Mouse (Mus musculus) v-Abl transformed pro-B cells (cell line): ENCODE measurements around the gene Nav2.

Source experiments
- in situ Hi-C, 2 experiments: fragments of 400-800 bp; cut with MboI; formaldehyde crosslinking; loops; one replicate each; pipeline ENCODE4 v1.15.1; 2025; ENCODE audit not compliant: unreplicated experiment in 2 of 2

The Nav2 gene

DNA sequence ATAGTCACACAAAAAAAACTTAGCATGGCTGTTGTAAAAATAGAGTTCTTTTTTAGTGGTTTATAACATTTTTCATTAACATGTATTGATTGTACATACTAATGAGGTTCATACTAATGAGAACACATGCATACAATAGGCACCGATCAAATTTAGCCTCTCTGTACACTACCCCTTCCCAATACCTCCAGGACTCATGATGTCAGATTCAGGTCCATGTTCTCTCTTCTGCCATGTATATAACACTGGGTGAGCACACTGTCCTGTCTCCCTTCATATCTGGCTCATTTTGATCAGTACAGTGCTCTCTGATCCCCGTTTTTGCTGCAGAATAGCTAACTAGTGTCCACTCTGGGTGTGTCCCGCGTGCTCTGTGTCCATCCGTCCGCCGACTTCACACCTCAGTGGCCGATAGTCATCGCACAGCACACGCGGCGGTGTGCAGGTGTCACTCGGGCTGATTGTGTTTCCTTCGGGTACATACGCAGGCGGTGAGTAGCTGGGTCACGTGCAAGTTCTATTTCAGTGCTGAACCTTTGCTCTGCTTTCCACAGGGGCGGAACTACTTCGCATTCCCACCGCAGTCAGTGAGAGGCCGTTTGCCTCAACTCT, 268.2 kb downstream of the Nav2 start:
- in situ Hi-C loops = no loop called here

DNA sequence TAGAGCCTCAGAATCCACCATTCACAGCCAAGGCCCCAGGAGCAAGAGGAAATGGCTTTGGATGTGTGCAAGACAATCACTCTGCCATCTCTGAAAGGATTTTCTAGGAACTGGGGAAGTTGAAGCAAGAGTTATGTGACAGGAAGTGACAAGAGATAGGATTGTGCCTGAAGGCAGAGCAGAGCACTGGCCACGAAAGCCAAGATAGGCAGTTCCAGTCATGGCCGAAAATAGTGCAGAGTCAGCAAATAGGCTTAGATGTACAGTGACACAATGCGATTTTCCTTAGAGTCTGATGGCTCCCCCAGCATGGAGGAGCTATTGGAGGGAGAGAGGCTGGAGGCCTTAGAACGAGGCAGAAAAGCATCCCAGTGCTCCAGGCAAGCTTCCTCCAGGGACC, 269.7 kb downstream of the Nav2 start:
- in situ Hi-C loops = no loop called here

DNA sequence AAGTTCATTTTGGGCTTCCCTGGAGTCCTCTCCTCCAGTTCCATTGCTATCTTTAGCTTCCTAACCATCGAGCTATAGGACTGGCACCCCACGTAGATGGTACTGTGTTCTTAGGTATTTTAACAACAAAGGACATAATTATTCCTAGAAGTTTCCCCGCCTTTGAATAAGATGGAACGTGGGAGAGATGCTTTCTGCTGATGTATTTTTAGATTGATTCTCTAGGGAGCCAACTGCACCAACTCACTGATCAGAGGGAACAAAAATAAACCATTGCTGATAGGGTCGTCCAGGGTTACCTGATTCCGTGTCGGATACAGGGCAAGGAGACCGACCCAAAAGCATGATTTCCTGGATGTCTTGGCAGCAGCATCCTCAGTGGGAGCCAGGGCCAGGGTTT, 272.5 kb downstream of the Nav2 start:
- in situ Hi-C loops = no loop called here

DNA sequence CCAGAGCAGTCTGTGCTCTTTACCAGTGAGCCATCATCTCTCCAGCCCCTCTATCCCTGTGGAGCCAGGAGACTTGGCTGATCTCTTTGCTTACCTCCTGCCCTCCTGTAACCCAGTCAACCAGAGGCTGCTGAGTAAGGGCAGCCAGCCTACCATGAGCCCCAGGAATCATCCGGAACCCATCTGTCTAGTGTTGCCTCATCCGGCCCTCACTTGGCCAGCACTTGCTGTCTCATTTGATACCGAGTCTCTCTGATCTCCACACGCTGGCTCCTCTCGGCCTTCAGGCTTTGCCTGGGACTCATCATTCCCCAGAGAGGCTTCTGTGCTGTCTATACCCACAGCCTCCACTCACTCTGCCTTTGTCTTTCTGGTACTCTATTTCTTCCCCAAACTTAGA, 273.9 kb downstream of the Nav2 start:
- in situ Hi-C loops = no loop called here

DNA sequence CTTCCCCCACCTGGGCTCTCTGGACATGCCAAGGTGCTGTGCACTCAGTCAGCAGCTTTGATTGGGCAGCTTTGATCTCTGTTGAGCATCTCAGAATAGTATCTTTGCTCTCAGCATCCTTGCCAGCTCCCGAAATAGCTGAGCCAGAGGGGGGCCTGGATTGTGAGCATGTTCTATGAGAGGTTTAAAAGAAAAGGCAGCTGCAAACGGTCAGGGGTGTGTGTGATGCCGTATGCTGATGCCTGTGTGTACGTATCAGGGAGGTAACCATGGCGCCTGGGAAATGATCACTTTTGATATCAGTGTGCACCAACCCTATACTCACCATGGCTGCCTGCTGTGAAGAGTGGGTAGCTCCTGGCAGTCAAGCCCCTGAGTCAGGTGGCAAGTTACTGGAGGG, 275.2 kb downstream of the Nav2 start:
- in situ Hi-C loops = no loop called here

DNA sequence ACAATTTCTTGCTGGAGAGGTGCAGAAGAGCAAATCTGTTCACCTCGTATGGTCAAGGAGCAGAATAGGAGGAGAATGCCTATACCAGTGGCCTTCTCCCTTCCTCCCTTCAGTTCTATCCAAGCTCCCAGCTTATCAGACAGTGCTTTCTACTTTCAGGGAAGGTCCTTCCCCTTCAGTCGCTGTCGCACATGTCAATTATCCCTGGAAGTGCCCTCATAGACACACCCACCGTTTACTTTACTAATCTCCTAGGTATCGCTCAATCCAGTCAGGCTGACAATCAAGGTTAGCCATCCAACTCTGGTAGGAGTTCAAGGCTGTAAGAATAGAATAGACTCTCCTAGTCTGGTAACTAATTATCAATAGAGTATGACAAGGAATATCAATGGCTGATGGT, 277.5 kb downstream of the Nav2 start:
- in situ Hi-C loops = no loop called here

DNA sequence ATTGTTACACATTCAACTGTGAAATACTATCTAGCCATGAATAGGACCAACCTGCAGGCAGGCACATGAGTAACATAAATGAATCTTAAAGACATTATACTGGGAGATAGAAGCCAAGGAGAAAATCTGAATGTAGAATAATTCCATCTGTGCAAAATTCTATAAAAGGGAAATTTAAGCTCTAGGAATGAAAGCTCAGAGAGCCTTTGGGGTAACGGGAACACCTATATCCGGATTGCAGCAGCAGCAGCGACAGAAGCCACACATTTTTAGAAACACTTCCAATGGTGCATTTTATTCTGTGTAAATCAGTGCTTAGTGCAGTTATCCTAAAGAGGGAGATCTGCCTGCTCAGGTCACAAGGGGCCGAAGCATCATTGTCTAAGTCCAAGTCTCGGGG, 280.8 kb downstream of the Nav2 start:
- in situ Hi-C loops = no loop called here

DNA sequence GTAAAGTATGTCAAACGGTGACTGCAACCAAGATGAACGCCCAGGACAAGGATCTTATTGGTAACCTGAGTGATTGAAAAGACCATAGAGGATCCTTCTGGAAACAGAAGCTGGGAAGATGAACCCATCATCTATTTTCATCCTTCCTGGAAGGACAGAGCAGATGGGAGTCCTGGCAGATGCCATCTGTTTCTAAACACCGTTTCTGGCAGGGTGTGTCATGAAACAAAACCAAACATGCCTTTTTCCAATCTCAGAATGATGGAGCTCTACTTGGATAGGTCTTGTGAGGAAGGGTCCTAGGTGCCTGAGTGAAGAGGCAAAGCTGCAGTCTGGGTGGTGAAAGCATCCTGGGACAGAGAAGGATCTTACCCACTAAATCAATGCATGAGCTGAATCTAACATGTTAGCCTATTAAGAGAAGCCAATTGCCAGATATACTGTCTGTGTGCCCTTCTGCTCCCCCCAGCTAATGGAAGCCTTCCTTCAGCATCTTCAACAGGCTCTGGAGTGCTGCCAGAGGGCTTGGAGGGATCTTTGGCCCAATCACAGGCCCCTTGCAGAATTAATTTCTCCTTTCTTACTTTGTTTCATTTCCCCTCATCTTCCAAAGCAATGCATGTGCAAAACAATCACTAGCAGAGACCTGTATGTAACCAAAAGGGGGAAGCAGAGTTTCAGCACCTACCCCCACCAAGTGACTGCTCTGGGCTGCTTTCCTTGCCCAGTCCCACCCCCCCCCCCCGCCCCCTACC, 281.9 kb downstream of the Nav2 start:
- in situ Hi-C loops = no loop called here

DNA sequence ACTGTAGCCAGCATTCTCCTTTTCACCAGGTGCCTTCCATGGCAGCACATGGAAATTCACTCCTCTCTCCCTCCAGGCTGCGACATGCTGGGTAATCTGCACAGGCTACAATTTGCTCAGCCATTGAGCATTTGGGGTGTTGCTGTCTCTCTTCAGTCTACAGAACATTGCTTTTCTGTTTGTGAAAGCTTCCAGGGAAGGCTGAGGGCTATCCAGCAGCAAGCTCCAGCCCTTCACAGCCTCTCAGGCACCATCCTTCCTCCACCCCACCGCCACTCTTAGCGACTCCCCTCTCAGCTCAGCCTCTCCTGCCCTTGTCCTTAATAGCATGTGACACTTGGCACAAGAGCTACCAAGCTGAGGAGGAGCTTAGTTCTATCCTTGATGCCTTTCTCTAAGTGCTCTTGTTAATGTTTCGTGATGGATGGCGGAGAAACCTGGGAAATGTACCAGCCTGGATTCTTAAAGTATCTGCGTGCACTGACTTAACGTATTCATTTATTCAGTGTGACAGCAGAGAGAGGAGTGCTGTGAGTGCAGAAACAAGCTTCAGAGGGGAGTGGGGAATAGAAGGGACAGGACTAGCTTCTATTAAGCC, 282.7 kb downstream of the Nav2 start:
- in situ Hi-C loops = no loop called here

DNA sequence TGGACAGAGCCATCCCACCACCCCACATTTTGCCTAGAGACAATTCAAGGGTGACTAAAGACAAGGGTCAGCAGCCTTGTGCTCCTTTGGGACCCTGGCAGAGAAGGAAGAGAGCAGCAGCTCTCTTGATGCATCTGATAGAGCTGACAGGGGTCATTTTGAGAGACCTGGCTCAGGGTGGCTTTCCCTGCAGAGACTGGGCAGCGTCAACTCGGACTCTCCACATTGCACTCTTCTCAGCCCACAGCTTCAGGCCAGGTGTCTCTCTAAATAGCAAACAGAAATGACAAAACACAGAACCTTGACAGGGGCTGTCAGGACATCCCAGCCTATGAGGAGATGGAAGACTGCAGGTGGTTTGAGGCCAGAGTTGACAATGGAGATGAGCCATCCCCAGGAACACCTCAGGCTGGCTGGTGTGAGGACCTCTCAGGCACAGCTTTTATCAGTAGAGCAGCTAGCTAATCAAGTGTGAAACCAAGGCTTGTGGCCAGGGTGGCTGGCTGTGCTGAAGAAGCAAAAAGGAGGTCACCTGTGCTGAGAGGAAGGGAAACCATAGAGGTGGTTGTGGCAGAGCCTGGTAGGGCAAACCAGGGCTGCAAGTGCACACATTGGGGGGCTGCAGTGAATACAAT, 283.7 kb downstream of the Nav2 start:
- in situ Hi-C loops = no loop called here

DNA sequence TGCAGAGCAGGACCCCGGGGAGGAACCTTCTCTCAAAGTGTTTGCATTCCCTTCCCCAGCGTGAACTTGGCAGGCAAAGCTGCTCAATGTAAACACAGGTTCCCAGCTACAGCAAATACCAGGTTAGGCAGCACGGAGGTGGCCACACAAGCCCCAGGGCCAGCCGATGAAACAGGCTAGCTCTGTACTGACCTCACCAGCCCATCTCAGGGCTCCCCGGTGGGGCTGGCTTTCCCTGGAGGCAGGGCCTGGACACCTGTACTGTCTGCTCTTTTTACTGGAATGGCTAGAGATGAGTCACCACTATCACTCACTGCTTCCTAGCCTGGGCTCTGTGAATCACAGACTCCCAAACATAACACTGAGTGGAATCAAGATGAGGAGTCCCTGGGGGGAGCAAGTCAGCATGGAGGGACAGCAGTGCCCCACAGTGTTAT, 287.2 kb downstream of the Nav2 start:
- in situ Hi-C loops = no loop called here

DNA sequence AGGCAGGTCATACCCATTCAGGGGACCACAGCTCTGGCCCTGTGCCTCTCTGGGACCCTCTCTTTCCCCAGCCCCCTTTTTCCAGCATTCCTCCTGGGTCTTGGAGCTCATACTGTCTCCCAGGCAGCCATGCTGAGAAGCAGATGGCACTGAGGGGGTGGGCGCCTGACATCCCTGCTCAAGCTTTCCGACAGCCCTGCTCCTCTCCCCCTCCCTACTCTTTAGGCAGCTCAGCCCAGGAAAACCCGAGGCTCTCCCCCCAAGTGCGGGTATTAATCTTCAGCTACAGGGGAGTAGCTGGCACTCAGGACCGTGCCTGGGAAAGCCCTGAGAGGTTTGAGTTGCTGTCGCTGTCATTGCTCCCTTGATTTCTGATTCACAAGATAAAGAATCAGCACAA, 290.9 kb downstream of the Nav2 start:
- in situ Hi-C loops = no loop called here

DNA sequence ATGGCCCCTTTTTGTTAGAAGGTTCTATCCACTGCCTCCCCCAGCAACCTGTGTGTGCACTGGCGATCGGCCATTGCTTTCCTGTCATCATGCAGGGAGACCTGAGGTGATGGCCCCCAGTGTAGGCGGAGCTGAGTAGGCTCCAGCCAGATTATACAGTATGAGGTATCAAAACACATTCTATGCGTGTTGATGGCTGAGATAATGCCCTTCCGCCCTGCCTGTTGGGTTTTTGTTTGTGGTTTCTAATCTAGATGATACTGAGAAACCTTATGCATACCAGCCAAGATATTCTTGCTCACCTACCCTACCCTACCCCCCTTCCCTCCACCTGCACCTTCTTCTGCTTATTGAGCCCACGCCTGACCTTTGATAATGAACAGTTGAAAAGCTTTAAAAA, 291.8 kb downstream of the Nav2 start:
- in situ Hi-C loops = no loop called here

DNA sequence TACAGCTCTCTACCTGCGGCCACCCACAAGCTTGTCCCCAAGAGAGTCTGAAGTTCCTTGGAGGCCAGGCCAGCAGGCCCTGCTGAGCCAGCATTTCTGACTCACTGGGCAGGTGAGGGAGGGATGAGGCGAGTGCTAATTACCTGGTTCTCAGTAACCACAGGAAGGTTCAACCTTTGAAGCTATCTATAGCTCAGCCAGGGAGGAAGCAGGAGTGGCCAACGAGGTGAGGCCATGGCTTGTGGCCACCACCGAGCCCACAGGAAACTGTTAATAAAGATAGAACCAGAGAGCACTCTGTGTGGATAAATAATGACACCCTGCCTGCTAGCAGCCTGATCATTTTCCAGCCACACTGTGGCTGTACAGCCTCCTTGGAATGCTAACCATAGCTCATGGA, 294.5 kb downstream of the Nav2 start:
- in situ Hi-C loops = no loop called here

DNA sequence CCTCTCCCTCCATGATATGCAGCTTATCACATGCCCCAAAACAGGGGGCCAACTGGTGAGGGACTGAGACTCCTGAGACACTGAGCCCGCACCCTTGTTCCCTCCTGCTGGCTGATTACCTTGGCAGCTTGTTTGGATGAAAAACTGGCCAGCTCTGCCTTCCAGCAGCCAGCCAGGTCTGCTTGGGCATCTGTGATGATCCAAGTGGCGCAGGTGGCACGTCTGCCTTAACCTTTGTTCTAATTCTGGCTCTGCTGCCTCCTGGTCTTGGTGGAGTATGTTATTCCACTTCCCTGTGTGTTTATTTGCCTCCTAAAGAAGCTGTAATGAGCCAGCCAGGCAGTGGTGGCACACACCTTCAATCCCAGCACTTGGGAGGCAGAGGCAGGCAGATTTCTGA, 296.3 kb downstream of the Nav2 start:
- in situ Hi-C loops = no loop called here

DNA sequence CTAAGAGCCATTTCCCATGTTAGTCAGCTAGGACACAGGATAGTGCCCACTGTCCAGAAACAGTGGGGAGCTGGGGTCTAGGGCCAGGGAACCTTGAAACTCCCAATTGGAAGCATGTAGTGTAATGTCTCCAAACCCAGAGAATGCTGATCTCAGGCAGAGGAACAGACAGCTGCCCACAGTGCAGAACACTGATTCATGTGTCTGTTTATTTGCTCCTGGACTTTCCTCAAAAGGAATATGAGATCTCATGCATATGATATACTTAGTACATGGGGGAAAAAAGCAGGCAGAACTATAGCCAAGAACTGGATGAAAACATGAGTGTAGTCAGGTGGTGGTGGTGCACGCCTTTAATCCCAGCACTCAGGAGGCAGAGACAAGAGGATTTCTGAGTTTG, 297.0 kb downstream of the Nav2 start:
- in situ Hi-C loops = no loop called here

DNA sequence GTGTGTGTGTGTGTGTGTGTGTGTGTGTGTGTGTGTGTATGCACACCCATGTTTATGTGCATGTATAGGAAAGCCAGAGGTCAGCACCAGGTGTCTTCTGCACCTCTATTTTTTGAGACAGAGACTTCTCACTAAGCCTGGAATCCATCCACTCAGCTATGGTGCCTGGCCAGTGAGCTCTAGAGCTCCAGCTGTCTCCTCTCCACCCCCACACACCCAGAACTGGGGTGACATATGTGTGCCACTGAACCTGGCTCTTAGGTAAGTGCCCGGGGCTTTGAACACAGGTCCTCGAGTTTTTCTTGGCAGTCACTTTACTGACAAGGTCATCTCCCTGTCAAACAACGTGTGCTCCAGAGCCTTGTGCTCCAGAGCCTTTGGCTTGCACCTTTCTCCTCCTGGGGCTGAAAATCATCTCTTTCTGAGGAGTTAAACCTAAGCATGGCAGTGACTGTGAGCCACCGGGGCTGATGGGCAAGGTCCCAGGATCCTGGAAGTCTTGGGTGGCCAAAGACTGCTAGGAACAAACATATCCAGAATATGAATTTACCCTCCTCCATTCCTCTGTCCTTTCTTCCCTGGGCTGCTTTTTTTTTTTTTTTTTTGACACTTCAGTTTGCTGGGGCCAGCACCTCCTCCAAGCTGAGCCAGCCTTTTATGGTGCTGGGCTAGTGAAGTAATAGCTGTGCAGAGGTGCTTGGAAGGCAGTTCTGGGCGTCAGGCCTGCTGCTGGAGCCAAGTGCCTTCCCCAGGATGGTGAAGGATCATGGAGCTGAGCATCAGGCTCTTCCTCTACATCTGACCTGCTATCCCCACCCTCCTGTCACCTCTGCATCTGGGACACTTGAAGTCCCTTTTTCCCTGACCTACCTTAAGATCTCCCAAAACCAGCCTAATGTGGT, 298.5 kb downstream of the Nav2 start:
- in situ Hi-C loops = no loop called here

DNA sequence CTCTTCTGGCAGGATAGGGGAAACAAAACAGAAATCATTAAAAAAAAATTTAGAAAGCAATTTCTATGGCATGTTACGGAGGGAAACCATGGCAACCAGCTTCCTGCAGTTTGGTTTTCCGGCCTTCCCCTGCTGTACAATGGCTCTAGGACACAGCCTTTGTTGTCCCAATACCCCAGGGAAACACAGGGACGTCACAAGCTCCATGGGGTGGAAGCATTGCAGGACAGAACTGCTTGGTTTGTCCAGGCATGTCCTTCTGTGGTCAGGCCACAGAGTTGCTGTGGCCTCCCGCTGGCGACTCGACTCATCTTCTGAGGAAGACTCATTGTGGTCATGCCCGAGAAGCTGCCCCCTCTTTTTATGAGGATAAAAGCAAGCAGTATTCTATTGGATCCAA, 301.0 kb downstream of the Nav2 start:
- in situ Hi-C loops = no loop called here

DNA sequence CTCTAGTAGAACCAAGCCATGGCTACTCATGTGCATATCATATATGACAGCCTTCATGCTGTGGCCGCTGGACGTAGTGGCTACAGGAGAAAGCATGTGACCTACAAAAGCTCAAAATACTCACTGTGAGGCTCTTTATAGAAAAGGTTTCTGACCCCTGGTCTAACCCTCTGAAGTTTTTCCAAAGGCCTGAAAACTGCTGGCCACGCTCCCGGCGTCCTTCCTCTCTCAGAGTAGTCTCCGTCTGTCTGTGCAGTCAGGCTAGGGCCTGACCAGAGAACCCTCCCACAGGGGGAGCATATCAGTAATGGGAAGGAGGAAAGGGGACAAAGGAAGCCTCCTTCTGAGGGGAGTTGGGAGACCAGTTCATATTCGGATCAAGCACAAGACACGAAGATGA, 302.2 kb downstream of the Nav2 start:
- in situ Hi-C loops = no loop called here

DNA sequence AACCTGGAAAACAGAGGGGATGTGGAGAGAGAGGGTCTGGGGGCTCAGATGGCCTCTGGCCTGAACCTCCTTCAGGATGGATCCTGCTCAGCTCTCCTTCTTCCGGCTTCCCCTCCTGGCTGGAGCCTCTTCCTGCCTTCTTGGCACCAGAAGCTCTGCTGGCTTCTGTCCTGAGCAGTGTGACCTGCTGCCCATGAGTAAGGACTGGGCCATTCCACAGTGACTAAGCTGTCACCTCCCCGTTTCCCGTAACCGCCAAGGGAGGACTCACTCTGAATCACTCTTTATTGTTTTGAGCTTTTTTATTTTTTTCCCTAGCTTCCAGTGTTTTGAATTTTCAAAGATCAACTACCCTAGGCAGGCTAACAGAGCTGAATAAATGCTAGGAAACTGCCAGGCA, 304.5 kb downstream of the Nav2 start:
- in situ Hi-C loops = no loop called here

DNA sequence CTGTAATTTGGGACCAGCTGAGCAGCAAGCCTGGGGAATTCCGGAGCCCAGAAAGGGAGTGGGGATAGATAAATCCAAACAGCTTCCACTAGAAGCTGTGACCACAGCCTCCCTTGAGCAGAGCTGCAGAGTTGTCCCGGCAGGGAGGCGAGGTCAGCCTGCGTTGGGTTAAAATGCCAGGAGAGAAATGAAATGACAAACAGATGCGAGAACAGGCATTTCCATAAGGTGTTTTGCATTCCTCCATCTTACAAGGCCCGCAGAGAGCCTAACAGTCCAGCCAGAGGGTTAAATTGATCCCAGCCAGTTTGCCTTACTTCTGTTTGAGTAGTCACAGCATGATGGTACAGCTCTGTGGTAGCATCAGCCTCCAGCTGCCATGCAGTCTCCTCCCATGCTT, 309.3 kb downstream of the Nav2 start:
- in situ Hi-C loops = no loop called here
